ENCODE assay signal across 9 mouse cellular contexts in genomic region chr19:37559286-37560079, GRCm38 (mm10). TPM values are rescaled to one million over a fixed set of nuclear protein-coding genes. Genes with fewer than 3 reads are reported as not detected.
A peak's percentile ranks its signal among the peaks of the same experiment; 100 is the strongest.
DNase-seq lines count a peak whose midpoint lies in the region; ATAC-seq and TF ChIP-seq lines count a peak whose summit lies in the region.
"Had no signal": no experiment of that assay in that cellular context is flagged by ENCODE, and none has a peak within 500 bp of the region (broad histone marks: within the 10 kb centered on the region; RNA-seq: fewer than 3 reads in every experiment).

No protein-coding gene starts in this region.

- no peak for DNase-seq in gastrocnemius, adult 2 months
- no peak for DNase-seq in gastrocnemius, postnatal 25 days
- peak; percentile 74 for DNase-seq in NIH3T3 (ENCODE audit: low read depth)
- peak; percentile 70 for DNase-seq in forebrain, postnatal 0 days
- DNase-seq in kidney, postnatal 14 days: peak; percentile 48
- DNase-seq in yolk sac, embryonic 10.5 days (ENCODE audit: low spot score): peak; percentile 7
- DNase-seq in right cerebral cortex, adult 2 months (ENCODE audit: low spot score in 2 of 2): no peak

- WGBS in forebrain, postnatal 0 days: 33% methylated on average over 9 of the region's 9 CpGs
- WGBS in midbrain, embryonic 16.5 days: 48% methylated on average over 9 of the region's 9 CpGs

- TF ChIP-seq CTCF in gastrocnemius, adult 2 months (IDR thresholded peaks at IDR 0.05): peak; percentile 47
- peak; percentile 72 for TF ChIP-seq CTCF in forebrain, postnatal 0 days (IDR thresholded peaks at IDR 0.05; ENCODE audit: low read depth)

- peak overlapping the region; percentile 53 for H3K4me3 ChIP-seq in gastrocnemius, adult 2 months
- no peak overlapping the region for H3K4me3 ChIP-seq in forebrain, postnatal 0 days (ENCODE audit: low read depth, low read length)
- H3K4me3 ChIP-seq in midbrain, embryonic 16.5 days (ENCODE audit: low read depth, low read length): no peak overlapping the region
- H3K4me3 ChIP-seq: midbrain, embryonic 12.5 days had no signal

- no peaks in the 10 kb centered on the region for H3K9me3 ChIP-seq in forebrain, postnatal 0 days (ENCODE audit: low read length)
- no peaks in the 10 kb centered on the region for H3K9me3 ChIP-seq in midbrain, embryonic 16.5 days (replicated peaks; ENCODE audit: control insufficient read depth, low read length, poor library complexity, severe bottlenecking)
- H3K9me3 ChIP-seq: midbrain, embryonic 12.5 days had no signal

- no peaks in the 10 kb centered on the region for H3K27me3 ChIP-seq in forebrain, postnatal 0 days (ENCODE audit: insufficient read depth, low read length)
- H3K27me3 ChIP-seq in midbrain, embryonic 16.5 days (ENCODE audit: control insufficient read depth, insufficient read depth, low read depth, low read length): no peaks in the 10 kb centered on the region
- H3K27me3 ChIP-seq: midbrain, embryonic 12.5 days had no signal

- H3K4me2 ChIP-seq in forebrain, postnatal 0 days (ENCODE audit: low read depth): no peak overlapping the region
- H3K4me2 ChIP-seq in midbrain, embryonic 16.5 days (ENCODE audit: low read length): peak overlapping the region; percentile 30
- H3K4me2 ChIP-seq: midbrain, embryonic 12.5 days had no signal

- H3K4me1 ChIP-seq in forebrain, postnatal 0 days (ENCODE audit: insufficient read depth): no peaks in the 10 kb centered on the region
- peaks cover 5% of the 10 kb centered on the region; the same call in 1 of the 2 replicates for H3K4me1 ChIP-seq in midbrain, embryonic 16.5 days (ENCODE audit: control insufficient read depth, insufficient read depth, low read length)

- H3K9ac ChIP-seq in forebrain, postnatal 0 days: no peak overlapping the region
- H3K9ac ChIP-seq in midbrain, embryonic 16.5 days (ENCODE audit: low read depth, low read length): peak overlapping the region; percentile 2; the same call in 1 of the 2 replicates
- H3K9ac ChIP-seq: midbrain, embryonic 12.5 days had no signal

- ATAC-seq in forebrain, postnatal 0 days: peak; percentile 71
- ATAC-seq in midbrain, embryonic 16.5 days: peak; percentile 69

- H3K36me3 ChIP-seq in forebrain, postnatal 0 days (ENCODE audit: insufficient read depth): no peaks in the 10 kb centered on the region
- no peaks in the 10 kb centered on the region for H3K36me3 ChIP-seq in midbrain, embryonic 16.5 days (ENCODE audit: control insufficient read depth, insufficient read depth, low read length)
- H3K36me3 ChIP-seq: midbrain, embryonic 12.5 days had no signal

- intact Hi-C loops in gastrocnemius, adult 2 months (cut with DNase I): loop anchor here (10.0 kb wide), 1 partner anchor 45 kb away; no protein-coding TSS in a partner anchor

- peak overlapping the region; percentile 84 for H3K27ac ChIP-seq in gastrocnemius, adult 2 months
- no peak overlapping the region for H3K27ac ChIP-seq in forebrain, postnatal 0 days (ENCODE audit: low read depth, low read length)
- no peak overlapping the region for H3K27ac ChIP-seq in midbrain, embryonic 16.5 days (ENCODE audit: low read length)
- H3K27ac ChIP-seq: midbrain, embryonic 12.5 days had no signal

RNA-seq across cellular contexts. Expression of gene Exoc6, which starts 9.3 kb away (rescaled TPM):
- total RNA-seq in gastrocnemius, adult 2 months (2021): 10 to 100 TPM; 51.3 to 67.3 TPM
- total RNA-seq in gastrocnemius, postnatal 25 days (2021): 10 to 100 TPM; 33.3 to 43.8 TPM
- total RNA-seq in forebrain, postnatal 0 days (2014; rRNA removed): 42.9 and 47.5 TPM in 2 replicates
- 30.6 and 34.3 TPM in 2 replicates for polyA plus RNA-seq in forebrain, postnatal 0 days (2015; fragmentation: Nextera tagmentation; extraction: Ambion mirVana)
- polyA plus RNA-seq in midbrain, embryonic 16.5 days (2015; fragmentation: Nextera tagmentation; extraction: Ambion mirVana): 26.0 and 27.8 TPM in 2 replicates

Comparison
In these comparisons a context has a peak if more than half of its experiments do, and no peak if none do; other contexts are left out.
1. DNase-seq: peak in NIH3T3 (single experiment), forebrain, postnatal 0 days (single experiment), kidney, postnatal 14 days (single experiment) and yolk sac, embryonic 10.5 days (single experiment); none in gastrocnemius, adult 2 months (single experiment), gastrocnemius, postnatal 25 days (single experiment) and right cerebral cortex, adult 2 months (0 of 2).